Mouse (Mus musculus): Measurements from ENCODE around the gene Ap2b1. TPM values are rescaled to one million over a fixed set of nuclear protein-coding genes. Genes with fewer than 3 reads are reported as not detected.

The Ap2b1 gene
- polyA plus RNA-seq, 1 experiment from 2014 or later = 65.1 TPM

DNA sequence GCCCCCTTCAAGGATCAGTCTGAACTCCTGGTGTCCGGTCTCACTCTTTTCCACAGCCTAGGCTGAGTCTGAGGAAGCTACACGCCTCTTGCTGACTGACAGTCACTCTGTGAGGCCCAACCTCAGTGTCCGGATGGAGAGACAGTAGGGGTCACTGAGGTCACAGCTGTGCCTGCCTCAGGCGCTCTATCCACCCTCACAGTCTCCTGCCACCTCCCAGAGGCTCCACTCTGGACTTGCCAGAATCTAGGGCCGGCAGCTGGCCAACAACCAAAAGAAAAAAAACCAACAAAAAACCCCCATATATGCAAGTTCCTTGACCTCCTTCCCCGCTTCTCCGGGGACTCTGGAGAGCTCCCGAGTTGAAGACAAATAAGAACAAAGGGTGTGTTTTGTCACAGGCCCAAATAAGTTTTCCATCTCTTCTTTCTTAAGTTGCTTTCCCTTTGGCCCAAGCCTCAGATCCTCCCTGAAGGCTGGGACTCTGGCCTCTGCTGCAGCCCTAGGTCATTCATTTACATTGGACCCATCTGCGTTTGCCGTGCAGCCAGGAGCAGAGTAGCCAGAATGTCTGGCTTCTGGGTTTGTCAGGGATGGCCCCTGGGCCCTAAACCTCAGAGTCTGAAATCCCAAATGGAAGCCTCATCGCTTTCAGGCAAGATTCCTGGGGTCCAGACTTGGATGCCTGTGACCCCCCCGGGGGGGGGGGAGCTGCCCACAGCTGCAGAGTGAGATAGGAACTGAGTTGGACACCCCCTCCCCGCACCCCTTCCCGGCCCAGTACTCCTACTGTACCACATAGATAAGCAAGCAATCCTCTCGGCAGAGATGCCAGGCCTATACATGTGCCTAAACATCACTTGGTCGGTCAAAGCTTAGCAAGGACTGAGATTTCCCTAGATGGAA, 149.4 kb downstream of the Ap2b1 start:
- no peak overlapping the region for H3K4me3 ChIP-seq (ENCODE audit: low read depth, low read length)
- no peaks in the 10 kb centered on the region for H3K36me3 ChIP-seq (ENCODE audit: control insufficient read depth, insufficient read depth, low read length)
- no peak overlapping the region for H3K27ac ChIP-seq (ENCODE audit: low read depth)
- ATAC-seq (replicated peaks; ENCODE audit: low FRiP score, low TSS enrichment, low read depth) = no peak
- DNase-seq (ENCODE audit: low spot score) = no peak
- H3K9me3 ChIP-seq (ENCODE audit: control insufficient read depth, low read length) = no peaks in the 10 kb centered on the region
- peaks cover 20% of the 10 kb centered on the region for H3K4me1 ChIP-seq (replicated peaks; ENCODE audit: control insufficient read depth, insufficient read depth, low read length)
- H3K9ac ChIP-seq (ENCODE audit: low read length) = no peak overlapping the region
- peaks cover 26% of the 10 kb centered on the region for H3K27me3 ChIP-seq (replicated peaks; ENCODE audit: control insufficient read depth, insufficient read depth, low read length)
- WGBS = 41% methylated on average over 16 of the region's 16 CpGs
- H3K4me2 ChIP-seq (ENCODE audit: low read length) = no peak overlapping the region

DNA sequence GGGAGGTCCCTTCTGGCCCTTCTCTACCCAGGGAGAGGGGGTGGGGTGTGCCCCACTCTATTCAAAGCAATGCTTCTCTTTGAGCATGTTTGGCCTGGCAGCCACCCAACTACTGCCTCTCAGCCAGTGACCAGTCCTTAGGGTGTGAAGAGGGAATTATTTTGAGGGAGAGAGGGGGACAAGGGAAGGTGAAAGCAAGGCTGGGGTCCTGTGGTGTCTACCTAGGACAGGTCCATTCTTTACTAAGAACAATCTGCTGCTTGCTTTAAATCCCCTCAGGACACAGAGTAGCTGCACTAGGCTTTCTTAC, 150.1 kb downstream of the Ap2b1 start:
- peaks cover 16% of the 10 kb centered on the region for H3K4me1 ChIP-seq (replicated peaks; ENCODE audit: control insufficient read depth, insufficient read depth, low read length)
- no peak overlapping the region for H3K27ac ChIP-seq (ENCODE audit: low read depth)
- DNase-seq (ENCODE audit: low spot score) = no peak
- no peak overlapping the region for H3K4me2 ChIP-seq (ENCODE audit: low read length)
- no peak for ATAC-seq (replicated peaks; ENCODE audit: low FRiP score, low TSS enrichment, low read depth)
- H3K36me3 ChIP-seq (ENCODE audit: control insufficient read depth, insufficient read depth, low read length) = no peaks in the 10 kb centered on the region
- H3K9me3 ChIP-seq (ENCODE audit: control insufficient read depth, low read length) = no peaks in the 10 kb centered on the region
- H3K4me3 ChIP-seq (ENCODE audit: low read depth, low read length) = no peak overlapping the region
- H3K27me3 ChIP-seq (replicated peaks; ENCODE audit: control insufficient read depth, insufficient read depth, low read length) = peaks cover 20% of the 10 kb centered on the region
- no peak overlapping the region for H3K9ac ChIP-seq (ENCODE audit: low read length)

DNA sequence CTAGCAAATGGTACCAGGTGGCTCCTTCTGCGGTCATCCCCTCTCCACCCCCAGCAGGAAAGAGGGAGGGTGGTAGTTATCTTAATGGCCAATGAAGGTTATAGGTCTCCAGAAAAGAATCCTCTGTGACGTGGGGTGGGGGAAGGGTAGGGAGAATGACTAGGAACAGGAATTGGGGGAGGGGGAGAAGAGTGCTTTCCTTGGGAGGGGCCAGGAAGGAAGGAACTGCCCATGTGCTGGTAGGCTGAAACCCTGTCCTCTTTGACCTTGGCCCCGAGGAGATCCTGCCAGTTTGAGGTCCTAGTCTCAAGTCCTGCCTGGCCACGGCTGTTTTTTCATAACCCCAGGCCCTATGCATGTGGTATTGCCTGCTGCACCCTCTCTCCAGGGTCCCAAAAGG, 150.5 kb downstream of the Ap2b1 start:
- Histone ChIP-seq H3K27me3 (replicated peaks; ENCODE audit: control insufficient read depth, insufficient read depth, low read length) (peaks cover 16% of the 10 kb centered on the region), H3K36me3 (ENCODE audit: control insufficient read depth, insufficient read depth, low read length) (no peaks in the 10 kb centered on the region), H3K4me1 (replicated peaks; ENCODE audit: control insufficient read depth, insufficient read depth, low read length) (peaks cover 13% of the 10 kb centered on the region), H3K9ac (ENCODE audit: low read length) (no peak overlapping the region), H3K27ac (ENCODE audit: low read depth) (no peak overlapping the region), H3K4me3 (ENCODE audit: low read depth, low read length) (no peak overlapping the region), H3K4me2 (ENCODE audit: low read length) (no peak overlapping the region), H3K9me3 (ENCODE audit: control insufficient read depth, low read length) (no peaks in the 10 kb centered on the region)
- WGBS = 31% methylated on average over 4 of the region's 4 CpGs
- no peak for DNase-seq (ENCODE audit: low spot score)
- ATAC-seq (replicated peaks; ENCODE audit: low FRiP score, low TSS enrichment, low read depth) = no peak

DNA sequence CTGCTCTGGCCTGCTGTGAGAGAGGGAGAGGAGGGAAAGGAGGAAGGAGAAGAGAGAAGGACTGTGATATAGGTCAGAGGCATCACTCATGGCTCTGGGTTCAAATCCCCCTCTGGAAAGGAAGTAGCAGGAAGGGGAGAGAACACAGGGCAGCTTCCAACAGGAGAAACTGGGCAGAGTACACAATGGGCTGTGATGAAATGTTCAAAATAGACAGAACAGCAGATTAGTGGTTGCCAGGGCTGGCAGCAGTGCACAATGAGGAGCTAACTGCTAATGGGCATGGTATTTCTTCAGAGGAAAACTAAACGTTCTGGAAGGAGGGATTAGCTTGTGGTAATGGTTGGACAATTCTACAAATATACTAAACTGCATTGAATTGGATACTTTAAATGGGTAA, 151.7 kb downstream of the Ap2b1 start:
- 48% methylated on average over 1 of the region's 1 CpGs for WGBS
- Histone ChIP-seq H3K4me1 (replicated peaks; ENCODE audit: control insufficient read depth, insufficient read depth, low read length) (peaks cover 18% of the 10 kb centered on the region), H3K9me3 (ENCODE audit: control insufficient read depth, low read length) (no peaks in the 10 kb centered on the region), H3K27ac (ENCODE audit: low read depth) (no peak overlapping the region), H3K36me3 (ENCODE audit: control insufficient read depth, insufficient read depth, low read length) (no peaks in the 10 kb centered on the region), H3K9ac (ENCODE audit: low read length) (no peak overlapping the region), H3K27me3 (replicated peaks; ENCODE audit: control insufficient read depth, insufficient read depth, low read length) (peaks cover 3% of the 10 kb centered on the region), H3K4me3 (ENCODE audit: low read depth, low read length) (no peak overlapping the region), H3K4me2 (ENCODE audit: low read length) (no peak overlapping the region)
- DNase-seq (ENCODE audit: low spot score) (no peak), ATAC-seq (replicated peaks; ENCODE audit: low FRiP score, low TSS enrichment, low read depth) (no peak)

DNA sequence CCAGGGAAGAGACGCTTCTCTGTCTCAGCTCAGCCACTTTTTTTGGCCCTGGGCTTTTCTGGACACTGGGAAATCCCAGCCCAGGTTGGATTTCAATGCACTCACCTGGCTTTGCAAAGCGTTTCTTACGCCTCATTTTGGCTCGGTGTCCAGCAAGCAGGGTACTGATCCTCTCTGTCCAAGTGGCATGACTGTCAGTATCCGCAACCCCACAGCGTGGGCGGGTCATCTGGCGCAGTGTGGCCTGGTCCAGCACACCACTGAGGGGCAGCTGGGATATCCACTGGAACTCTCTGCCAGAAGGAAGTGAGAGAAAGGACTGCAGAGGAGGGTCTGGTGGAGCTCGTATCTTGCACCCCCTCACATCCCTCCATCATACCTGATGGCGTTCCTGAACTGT, 152.5 kb downstream of the Ap2b1 start:
- 86% methylated on average over 10 of the region's 10 CpGs for WGBS
- peaks cover 22% of the 10 kb centered on the region for H3K4me1 ChIP-seq (replicated peaks; ENCODE audit: control insufficient read depth, insufficient read depth, low read length)
- H3K27ac ChIP-seq (ENCODE audit: low read depth) = no peak overlapping the region

DNA sequence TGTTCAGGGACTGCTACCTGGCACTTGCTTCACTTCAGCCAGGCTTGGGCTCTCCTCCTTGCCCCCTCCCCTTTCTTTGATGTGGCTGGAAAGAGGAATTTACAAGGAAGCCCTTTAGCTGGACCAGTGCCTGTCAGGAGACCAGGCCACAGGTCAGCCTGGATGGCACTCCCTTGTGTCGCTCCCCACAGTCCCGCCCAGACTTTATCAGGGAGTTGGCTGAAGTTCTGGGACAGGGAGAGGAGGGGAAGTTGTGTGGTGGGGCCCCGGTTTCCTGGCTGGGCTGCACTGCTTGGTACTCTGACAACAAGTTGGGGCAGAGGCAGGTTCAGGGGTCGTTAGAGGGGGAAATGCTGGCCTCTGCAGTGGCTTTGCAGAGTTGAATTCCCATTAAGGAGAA, 155.7 kb downstream of the Ap2b1 start:
- H3K9ac ChIP-seq (ENCODE audit: low read length) = no peak overlapping the region
- no peak overlapping the region for H3K4me3 ChIP-seq (ENCODE audit: low read depth, low read length)
- no peak overlapping the region for H3K27ac ChIP-seq (ENCODE audit: low read depth)
- no peak overlapping the region for H3K4me2 ChIP-seq (ENCODE audit: low read length)
- DNase-seq (ENCODE audit: low spot score) (no peak), ATAC-seq (replicated peaks; ENCODE audit: low FRiP score, low TSS enrichment, low read depth) (peak; percentile 47; the same call in 1 of the 2 replicates)
- H3K9me3 ChIP-seq (ENCODE audit: control insufficient read depth, low read length) = no peaks in the 10 kb centered on the region
- WGBS = 8% methylated on average over 4 of the region's 4 CpGs
- H3K4me1 ChIP-seq (replicated peaks; ENCODE audit: control insufficient read depth, insufficient read depth, low read length) = peaks cover 16% of the 10 kb centered on the region; the same call in 1 of the 2 replicates
- no peaks in the 10 kb centered on the region for H3K36me3 ChIP-seq (ENCODE audit: control insufficient read depth, insufficient read depth, low read length)
- H3K27me3 ChIP-seq (replicated peaks; ENCODE audit: control insufficient read depth, insufficient read depth, low read length) = no peaks in the 10 kb centered on the region

More for the DNA sequence above, 152.5 kb downstream of the Ap2b1 start:
- H3K27me3 ChIP-seq (replicated peaks; ENCODE audit: control insufficient read depth, insufficient read depth, low read length) = no peaks in the 10 kb centered on the region
- DNase-seq (ENCODE audit: low spot score) (no peak), ATAC-seq (replicated peaks; ENCODE audit: low FRiP score, low TSS enrichment, low read depth) (no peak)
- H3K36me3 ChIP-seq (ENCODE audit: control insufficient read depth, insufficient read depth, low read length) = no peaks in the 10 kb centered on the region
- H3K4me3 ChIP-seq (ENCODE audit: low read depth, low read length) = no peak overlapping the region
- H3K9me3 ChIP-seq (ENCODE audit: control insufficient read depth, low read length) = no peaks in the 10 kb centered on the region
- no peak overlapping the region for H3K4me2 ChIP-seq (ENCODE audit: low read length)
- H3K9ac ChIP-seq (ENCODE audit: low read length) = no peak overlapping the region

Other genes with a start within 250 kb of the Ap2b1 start
- gene Slfn2, start 233.9 kb upstream of the Ap2b1 start, polyA plus RNA-seq (2014; fragmentation: Nextera tagmentation; extraction: Ambion mirVana) = 4.6 and 5.4 TPM in 2 replicates
- gene Slfn1, start 182.2 kb upstream of the Ap2b1 start, polyA plus RNA-seq (2014; fragmentation: Nextera tagmentation; extraction: Ambion mirVana) = not detected in 2 replicates
- 0.09 and 0.27 TPM in 2 replicates for gene Slfn4, start 123.8 kb upstream of the Ap2b1 start, polyA plus RNA-seq (2014; fragmentation: Nextera tagmentation; extraction: Ambion mirVana)
- gene Slfn3, start 107.7 kb upstream of the Ap2b1 start, polyA plus RNA-seq (2014; fragmentation: Nextera tagmentation; extraction: Ambion mirVana) = 0.85 and 0.89 TPM in 2 replicates
- 0.08 and 0.14 TPM in 2 replicates for gene Slfn14, start 12.3 kb upstream of the Ap2b1 start, polyA plus RNA-seq (2014; fragmentation: Nextera tagmentation; extraction: Ambion mirVana)
- gene Pex12, start 3.6 kb downstream of the Ap2b1 start, polyA plus RNA-seq (2014; fragmentation: Nextera tagmentation; extraction: Ambion mirVana) = 15.5 and 17.3 TPM in 2 replicates
- 1.7 and 2.3 TPM in 2 replicates for gene Rasl10b, start 110.1 kb downstream of the Ap2b1 start, polyA plus RNA-seq (2014; fragmentation: Nextera tagmentation; extraction: Ambion mirVana)
- gene Gas2l2, start 130.4 kb downstream of the Ap2b1 start, polyA plus RNA-seq (2014; fragmentation: Nextera tagmentation; extraction: Ambion mirVana) = 0.09 TPM in 1 of 2 replicates, not detected in the other
- gene 1700020L24Rik, start 138.7 kb downstream of the Ap2b1 start, polyA plus RNA-seq (2014; fragmentation: Nextera tagmentation; extraction: Ambion mirVana) = 1.3 and 1.4 TPM in 2 replicates
- gene Mmp28, start 164.0 kb downstream of the Ap2b1 start, polyA plus RNA-seq (2014; fragmentation: Nextera tagmentation; extraction: Ambion mirVana) = 1.2 and 1.5 TPM in 2 replicates
- 13.5 and 14.1 TPM in 2 replicates for gene Taf15, start 174.1 kb downstream of the Ap2b1 start, polyA plus RNA-seq (2014; fragmentation: Nextera tagmentation; extraction: Ambion mirVana)
- gene Heatr9, start 223.2 kb downstream of the Ap2b1 start, polyA plus RNA-seq (2014; fragmentation: Nextera tagmentation; extraction: Ambion mirVana) = not detected in 2 replicates
- 2.9 and 3.0 TPM in 2 replicates for gene Ccl5, start 231.5 kb downstream of the Ap2b1 start, polyA plus RNA-seq (2014; fragmentation: Nextera tagmentation; extraction: Ambion mirVana)